Mouse (Mus musculus) CH12.LX (cell line): ENCODE data around the gene Ascl5. TPM values are rescaled to one million over a fixed set of nuclear protein-coding genes. Genes with fewer than 3 reads are reported as not detected.

Experiments used
- DNase-seq: peaks from one replicate; pipeline ENCODE4 v3.0.0-alpha.2; 2013; ENCODE audit errors: extremely low read depth
- H3K27ac ChIP-seq: 2 replicates; pipeline ENCODE4 v1.5.1; 2012; ENCODE audit warnings: low read depth, mild to moderate bottlenecking, control low read depth, moderate library complexity; ENCODE audit not compliant: insufficient read depth
- H3K27me3 ChIP-seq: replicated peaks from 2 replicates; pipeline ENCODE3; 2012; ENCODE audit warnings: inconsistent platforms
- H3K36me3 ChIP-seq, 2 experiments: replicated peaks in 1 of 2; 2 replicates each; pipeline versions ENCODE3 to v1.6.1; 2012; ENCODE audit warnings: inconsistent platforms in 1 of 2, low read length in 1 of 2, mild to moderate bottlenecking in 1 of 2, mixed read lengths in 1 of 2, moderate library complexity in 1 of 2; ENCODE audit not compliant: control insufficient read depth in 1 of 2, insufficient read depth in 1 of 2
- H3K4me1 ChIP-seq, 2 experiments: 2 replicates each; pipeline ENCODE4 v1.6.1; 2012; ENCODE audit warnings: inconsistent platforms in 1 of 2, moderate library complexity in 1 of 2; ENCODE audit not compliant: insufficient read depth in 2 of 2, control insufficient read depth in 1 of 2
- H3K4me2 ChIP-seq: 2 replicates; pipeline ENCODE4 v1.6.1; 2012; ENCODE audit warnings: low read depth, mild to moderate bottlenecking, control low read depth; ENCODE audit not compliant: poor library complexity, insufficient read depth, severe bottlenecking
- H3K4me3 ChIP-seq, 3 experiments: fragments of 150-350 bp in 1 of 3; sonication (generic) in 1 of 3; replicated peaks in 1 of 3; 2 replicates each; pipeline versions ENCODE3 to v1.5.1; 2011 to 2012; ENCODE audit warnings: low read depth in 2 of 3, low read length in 2 of 3, mild to moderate bottlenecking in 2 of 3, moderate library complexity in 2 of 3, control low read depth in 1 of 3, improper control_type of control experiment in 1 of 3, inconsistent platforms in 1 of 3, mixed read lengths in 1 of 3; ENCODE audit not compliant: poor library complexity in 1 of 3
- H3K79me2 ChIP-seq: replicated peaks from 2 replicates; pipeline ENCODE4 v1.6.1; 2012; ENCODE audit warnings: mild to moderate bottlenecking, moderate library complexity; ENCODE audit not compliant: control insufficient read depth, poor library complexity, insufficient read depth, severe bottlenecking; ENCODE audit errors: extremely low read depth
- H3K9ac ChIP-seq: 2 replicates; pipeline ENCODE4 v1.6.1; 2012; ENCODE audit warnings: low read depth, mild to moderate bottlenecking, control low read depth, moderate library complexity; ENCODE audit not compliant: insufficient read depth
- H3K9me3 ChIP-seq: replicated peaks from 2 replicates; pipeline ENCODE3; 2012; ENCODE audit warnings: low read length, inconsistent platforms, mixed read lengths
- CHD1 ChIP-seq: IDR thresholded peaks from 2 replicates; pipeline ENCODE4 v1.6.1; 2012; ENCODE audit warnings: low read depth, low read length, improper control_type of control experiment, inconsistent platforms
- CTCF ChIP-seq, 2 experiments: IDR thresholded peaks in 1 of 2; conservative IDR thresholded peaks in 1 of 2; 2 replicates each; pipeline ENCODE4 v1.5.1; 2011 to 2012; ENCODE audit warnings: low read depth in 2 of 2, low read length in 2 of 2, improper control_type of control experiment in 1 of 2, inconsistent platforms in 1 of 2, mild to moderate bottlenecking in 1 of 2, moderate library complexity in 1 of 2
- E2F4 ChIP-seq: IDR thresholded peaks from 2 replicates; pipeline ENCODE4 v1.6.1; 2011; ENCODE audit warnings: low read depth, low read length, improper control_type of control experiment; ENCODE audit not compliant: insufficient replicate concordance
- ETS1 ChIP-seq: conservative IDR thresholded peaks from 2 replicates; pipeline ENCODE4 v1.6.1; 2012; ENCODE audit warnings: low read depth, mild to moderate bottlenecking, inconsistent platforms, low read length, improper control_type of control experiment, moderate library complexity
- GABPA ChIP-seq: IDR thresholded peaks from 2 replicates; pipeline ENCODE4 v1.6.1; 2012; ENCODE audit warnings: low read depth, low read length, improper control_type of control experiment, inconsistent platforms; ENCODE audit not compliant: insufficient replicate concordance
- HCFC1 ChIP-seq: IDR thresholded peaks from 2 replicates; pipeline ENCODE4 v1.6.1; 2012; ENCODE audit warnings: low read depth, mild to moderate bottlenecking, inconsistent platforms, low read length, improper control_type of control experiment
- KAT2A ChIP-seq: IDR thresholded peaks from 2 replicates; pipeline ENCODE4 v1.6.1; 2012; ENCODE audit warnings: low read length, improper control_type of control experiment, inconsistent platforms; ENCODE audit not compliant: insufficient replicate concordance
- MAFK ChIP-seq: IDR thresholded peaks from 2 replicates; pipeline ENCODE4 v1.6.1; 2011; ENCODE audit warnings: low read length, improper control_type of control experiment; ENCODE audit not compliant: insufficient replicate concordance
- MAZ ChIP-seq: IDR thresholded peaks from 2 replicates; pipeline ENCODE4 v1.6.1; 2012; ENCODE audit warnings: low read depth, mild to moderate bottlenecking, inconsistent platforms, low read length, improper control_type of control experiment, moderate library complexity
- MXI1 ChIP-seq: IDR thresholded peaks from 2 replicates; pipeline ENCODE4 v1.6.1; 2011; ENCODE audit warnings: mild to moderate bottlenecking, low read depth, low read length, improper control_type of control experiment
- NRF1 ChIP-seq: IDR thresholded peaks from 2 replicates; pipeline ENCODE4 v1.6.1; 2014; ENCODE audit warnings: low read depth, mild to moderate bottlenecking, inconsistent platforms, low read length, improper control_type of control experiment, moderate library complexity
- RAD21 ChIP-seq: IDR thresholded peaks from 2 replicates; pipeline ENCODE4 v1.6.1; 2011; ENCODE audit warnings: low read depth, mild to moderate bottlenecking, low read length, improper control_type of control experiment, moderate library complexity
- SMC3 ChIP-seq: IDR thresholded peaks from 2 replicates; pipeline ENCODE4 v1.6.1; 2011; ENCODE audit warnings: low read depth, low read length, improper control_type of control experiment
- UBTF ChIP-seq: IDR thresholded peaks from 2 replicates; pipeline ENCODE4 v1.6.1; 2012; ENCODE audit warnings: low read depth, mild to moderate bottlenecking, inconsistent platforms, low read length, improper control_type of control experiment, moderate library complexity
- USF1 ChIP-seq: IDR thresholded peaks from 2 replicates; pipeline ENCODE4 v1.6.1; 2014; ENCODE audit warnings: low read depth, mild to moderate bottlenecking, inconsistent platforms, low read length, improper control_type of control experiment
- ZKSCAN1 ChIP-seq: IDR thresholded peaks from 2 replicates; pipeline ENCODE4 v1.6.1; 2012; ENCODE audit warnings: low read depth, inconsistent platforms, low read length, improper control_type of control experiment, borderline replicate concordance
- ZNF384 ChIP-seq: IDR thresholded peaks from 2 replicates; pipeline ENCODE4 v1.6.1; 2012; ENCODE audit warnings: low read depth, low read length, improper control_type of control experiment, inconsistent platforms
- dilution Hi-C: fragments of 300-500 bp; cut with MboI; formaldehyde crosslinking; loops from 2 replicates; pipeline ENCODE4 v1.14.3; 2020; ENCODE audit warnings: low sequenced_read_pairs; ENCODE audit not compliant: extremely low pct_unique_long_range_greater_than_20kb, extremely low pct_ligation_motif_present
- in situ Hi-C: fragments of 300-500 bp; cut with MboI; formaldehyde crosslinking; loops from 3 replicates; pipeline ENCODE4 v1.14.3; 2019; ENCODE audit warnings: low sequenced_read_pairs, low pct_ligation_motif_present, low pct_unique_long_range_greater_than_20kb, mixed read lengths
- polyA plus RNA-seq: library from polyadenylated mRNA; unstranded; fragments of >175 nt; gene quantifications from 2 replicates; pipeline ENCODE4 v1.2.1, GENCODE M21; 2012; ENCODE audit warnings: low read depth; ENCODE audit not compliant: insufficient read length
- total RNA-seq, 2 experiments: library from RNA; depleted of rRNA; stranded (reverse); fragments of 300-350 nt in 1 of 2; fragments of >200 nt in 1 of 2; gene quantifications; 2 replicates each; pipeline ENCODE4 v1.2.3; 2012 to 2014

The Ascl5 gene
- total and polyA plus RNA-seq, 3 experiments: not detected

- H3K36me3 ChIP-seq: no peaks in the 10 kb centered on the region
- in situ Hi-C loops: loop anchor here (10.0 kb wide), 2 partner anchors 76 to 174 kb away; partner anchors contain the start of gene Mroh3
- H3K4me1 ChIP-seq: no peaks in the 10 kb centered on the region
- H3K27ac ChIP-seq: no peak overlapping the region
- no peaks in the 10 kb centered on the region for H3K79me2 ChIP-seq
- no peak overlapping the region for H3K9ac ChIP-seq
- no peak overlapping the region for H3K4me2 ChIP-seq
- DNase-seq: no peak
- TF ChIP-seq ZKSCAN1 (no peak), ETS1 (no peak), NRF1 (no peak), RAD21 (no peak), ZNF384 (no peak), GABPA (no peak), CHD1 (no peak), MAZ (no peak), E2F4 (no peak), MAFK (no peak), HCFC1 (no peak), USF1 (no peak), KAT2A (no peak), UBTF (no peak)
- no peaks in the 10 kb centered on the region for H3K9me3 ChIP-seq
- H3K27me3 ChIP-seq: peaks cover 31% of the 10 kb centered on the region
- dilution Hi-C loops: no loop called here
- no peak overlapping the region for H3K4me3 ChIP-seq
Observed at GRCm38 (mm10) chr1:136040874-136041273, 9.7 kb upstream of the Ascl5 start.

DNA sequence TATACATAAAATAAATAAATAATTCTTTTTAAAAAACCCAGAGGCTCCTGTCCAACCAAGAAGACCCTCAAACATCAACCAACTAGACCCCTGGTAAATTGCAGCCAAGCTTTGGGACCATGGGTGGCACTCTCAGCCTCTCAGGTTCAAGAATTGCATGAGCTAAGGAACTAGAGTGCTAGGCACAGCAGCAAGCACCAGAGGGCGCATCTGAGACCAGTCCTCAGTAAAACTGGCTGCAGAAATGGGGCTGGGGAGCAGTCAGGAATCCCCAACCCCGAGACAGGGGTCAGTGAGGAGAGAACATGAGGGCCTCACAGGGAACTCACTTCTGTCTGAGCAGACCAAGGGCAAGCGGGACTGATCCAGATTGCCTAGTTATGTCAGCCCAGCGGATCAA is 4.8 kb upstream of the Ascl5 start:
- peaks cover 52% of the 10 kb centered on the region for H3K27me3 ChIP-seq
- dilution Hi-C loops: no loop called here
- in situ Hi-C loops: loop anchor here (10.0 kb wide), 2 partner anchors 81 to 169 kb away; partner anchors contain the start of gene Mroh3

More for the DNA sequence above, 4.8 kb upstream of the Ascl5 start:
- no peaks in the 10 kb centered on the region for H3K4me1 ChIP-seq
- DNase-seq: peak; percentile 52
- no peak overlapping the region for H3K4me2 ChIP-seq
- no peak overlapping the region for H3K4me3 ChIP-seq
- no peaks in the 10 kb centered on the region for H3K79me2 ChIP-seq
- no peaks in the 10 kb centered on the region for H3K36me3 ChIP-seq
- H3K9ac ChIP-seq: no peak overlapping the region
- no peak overlapping the region for H3K27ac ChIP-seq
- no peak for TF ChIP-seq ZKSCAN1
- peak; percentile 51 for TF ChIP-seq RAD21
- TF ChIP-seq SMC3: peak; percentile 82
- TF ChIP-seq MXI1: no peak
- TF ChIP-seq CTCF (conservative IDR thresholded peaks at IDR 0.05 in 1 of 2, IDR thresholded peaks at IDR 0.05 in 1 of 2; ENCODE audit: low read depth in 2 of 2, low read length in 2 of 2): peak; percentile 37 to 84; a peak in 3 of 4 replicates
- H3K9me3 ChIP-seq: no peaks in the 10 kb centered on the region
